Mouse (Mus musculus): ENCODE measurements around the gene Fam161a. TPM values are rescaled to one million over a fixed set of nuclear protein-coding genes. Genes with fewer than 3 reads are reported as not detected.

Fam161a gene
- polyA plus RNA-seq (2012; rRNA removed), result 1.7 TPM in 2 replicates

DNA sequence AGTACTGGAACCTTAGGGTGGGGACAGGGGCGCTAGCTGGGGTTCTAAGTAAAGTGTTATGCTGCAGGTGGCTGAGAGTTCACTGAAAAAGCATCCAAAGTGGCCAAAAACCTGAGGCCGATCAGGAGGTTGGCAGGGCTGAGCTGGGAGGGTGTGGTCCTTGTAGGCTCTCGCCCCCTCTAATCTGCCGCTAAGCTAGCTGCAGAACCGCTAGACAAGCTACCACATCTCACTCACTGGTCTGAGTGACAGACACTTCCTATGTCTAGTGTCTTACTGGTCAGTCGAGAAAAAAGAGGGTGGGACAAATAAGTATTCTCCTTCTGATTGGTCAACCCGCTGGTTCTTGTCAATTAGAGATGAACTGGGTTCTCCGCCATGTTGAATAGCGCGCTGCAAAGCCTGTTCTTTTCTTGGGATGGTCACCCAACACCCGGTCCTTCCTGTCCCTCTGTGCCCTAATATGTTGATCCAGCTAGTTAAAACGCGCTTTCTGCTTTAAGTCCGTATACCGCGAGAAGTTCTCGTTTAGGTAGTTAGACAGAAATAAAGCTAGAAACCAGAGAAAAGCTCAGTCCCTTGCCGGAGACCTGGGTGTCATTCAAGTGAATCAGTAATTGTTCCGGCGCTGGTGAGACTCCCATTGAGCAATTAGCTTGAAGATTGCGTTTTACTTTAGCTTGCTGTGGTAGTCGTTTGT is at the start of gene Fam161a:
Gene Fam161a, plus strand, starts transcription at position 51 of the 700 bp plus-strand sequence.

DNA sequence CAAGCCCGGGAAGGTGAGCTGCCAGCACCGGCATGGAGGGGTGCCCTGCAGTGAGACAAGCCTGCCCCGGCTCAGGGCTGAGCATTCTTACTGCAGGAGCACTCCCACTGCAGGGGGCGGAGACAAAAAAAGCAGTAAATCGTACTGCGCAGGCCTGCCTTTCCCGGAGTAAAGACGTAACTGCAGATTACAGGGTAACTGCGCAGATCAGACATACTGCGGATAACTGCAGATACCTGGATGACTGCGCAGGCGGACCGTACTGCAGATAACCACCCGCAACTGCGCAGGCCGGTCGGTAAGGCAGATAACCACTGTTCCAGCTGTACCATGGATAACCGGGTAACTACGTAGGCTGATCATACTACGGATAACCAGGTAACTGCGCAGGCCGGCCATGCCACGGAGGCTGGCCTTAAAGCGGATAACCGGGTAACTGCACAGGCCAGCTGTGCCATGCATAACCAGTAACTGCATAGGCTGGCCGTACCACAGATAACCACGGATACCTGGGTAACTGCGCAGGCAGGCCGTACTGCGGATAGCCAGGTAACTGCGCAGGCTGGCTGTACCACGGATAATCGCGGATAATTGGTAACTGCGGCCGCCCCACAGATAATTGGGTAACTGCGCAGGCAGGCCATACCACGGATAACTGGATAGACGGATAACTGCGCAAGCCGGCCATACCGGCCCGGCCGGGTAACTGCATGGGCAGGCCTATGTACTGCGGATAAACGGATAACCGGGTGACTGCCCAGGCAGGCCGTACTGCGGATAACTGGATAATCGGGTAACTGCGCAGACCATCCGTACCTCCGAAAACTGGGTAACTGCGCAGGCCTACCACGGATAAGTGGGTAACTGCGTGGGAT is 35.3 kb upstream of the Fam161a start, which contains the start of gene Zrsr1:
Gene Zrsr1, plus strand, starts transcription at position 171 of the 875 bp plus-strand sequence.

DNA sequence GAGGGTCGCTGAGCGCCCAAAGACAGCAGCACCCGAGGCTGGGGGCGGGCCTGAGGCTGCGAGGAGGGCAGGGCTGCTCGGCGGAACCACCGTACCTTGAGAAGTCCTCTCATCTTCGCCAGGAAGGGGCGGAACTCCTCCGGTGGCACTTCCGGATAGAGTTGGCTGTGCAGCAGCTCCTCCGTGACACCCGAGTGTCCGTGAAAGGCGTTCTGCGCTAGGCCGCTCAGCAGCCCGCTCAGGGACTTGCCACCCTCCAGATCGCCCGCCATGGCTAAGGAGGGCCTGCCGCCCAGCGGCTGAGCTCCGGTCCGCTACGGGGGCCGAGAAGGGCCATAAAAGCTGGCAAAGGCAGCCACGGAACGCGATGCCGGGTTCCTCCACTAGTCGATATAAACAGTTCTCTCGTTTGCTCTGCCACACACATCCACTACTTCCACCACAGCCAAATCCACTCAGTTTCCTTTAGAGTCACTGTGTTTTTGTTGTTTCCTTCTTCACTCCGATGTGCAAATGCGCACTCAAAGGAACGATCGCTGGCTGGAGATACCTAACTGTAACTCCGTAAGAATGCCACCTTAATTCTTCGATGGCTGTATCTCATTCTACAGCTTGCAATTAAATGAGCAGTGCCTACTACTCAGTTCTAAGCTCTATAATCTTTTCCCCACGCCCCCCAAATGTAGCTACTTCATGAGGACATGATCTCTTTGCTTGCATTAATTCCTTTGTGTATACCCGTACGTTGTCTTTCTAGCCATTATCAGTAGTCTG is 25.2 kb upstream of the Fam161a start, which contains the start of the genes Gm28048 and Commd1:
Gene Gm28048, minus strand, starts transcription at position 107 of the 774 bp plus-strand sequence.
Gene Commd1, minus strand, starts transcription at position 399 of the 774 bp plus-strand sequence.

DNA sequence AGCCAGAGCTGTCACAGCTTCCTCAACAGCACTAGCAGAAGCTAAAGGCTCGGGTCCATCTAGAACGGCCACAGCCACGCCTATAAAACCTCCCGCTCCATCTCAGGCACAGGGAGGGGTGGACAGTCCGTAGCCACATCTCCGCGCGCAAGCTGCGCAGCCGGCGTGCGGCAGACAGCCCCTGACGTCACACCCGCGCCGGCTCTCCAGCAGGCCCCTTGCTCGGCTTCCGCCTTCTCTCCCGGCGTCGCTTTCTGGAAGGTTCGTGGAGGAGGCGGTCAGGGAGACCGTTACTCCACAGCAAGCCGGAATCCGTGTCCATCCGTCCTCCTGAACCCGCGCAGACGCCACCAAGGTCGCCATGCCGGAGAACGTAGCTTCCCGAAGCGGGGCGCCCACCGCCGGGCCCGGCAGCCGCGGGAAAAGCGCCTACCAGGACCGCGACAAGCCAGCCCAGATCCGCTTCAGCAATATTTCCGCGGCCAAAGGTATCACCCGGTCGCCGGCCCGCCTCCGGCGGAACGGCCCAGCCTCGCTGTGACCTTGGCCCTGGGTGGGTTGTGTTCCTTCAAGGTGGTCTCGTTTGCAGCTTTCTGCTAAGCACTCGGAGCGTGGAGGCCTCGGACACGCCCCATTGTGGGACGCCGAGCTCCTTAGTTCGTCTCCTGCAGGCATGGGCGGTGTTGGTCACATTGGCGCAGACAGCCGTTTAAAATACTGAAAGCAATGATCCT is 16.8 kb upstream of the Fam161a start, which contains the start of gene Cct4:
Gene Cct4, plus strand, starts transcription at position 127 of the 734 bp plus-strand sequence.

Other genes with a start within 250 kb of the Fam161a start
- 12.2 and 17.7 TPM in 2 replicates for gene B3gnt2, start 146.6 kb upstream of the Fam161a start, polyA plus RNA-seq (2012; rRNA removed)
- gene Zrsr1, start 35.5 kb upstream of the Fam161a start, polyA plus RNA-seq (2012; rRNA removed), result 11.8 and 12.6 TPM in 2 replicates
- not detected in 2 replicates for gene Gm28048, start 25.4 kb upstream of the Fam161a start, polyA plus RNA-seq (2012; rRNA removed)
- gene Commd1, start 25.1 kb upstream of the Fam161a start, polyA plus RNA-seq (2012; rRNA removed), result 5.9 and 7.2 TPM in 2 replicates
- gene Cct4, start 17.0 kb upstream of the Fam161a start, polyA plus RNA-seq (2012; rRNA removed), result 165 and 396 TPM in 2 replicates
- gene Xpo1, start 248.5 kb downstream of the Fam161a start, polyA plus RNA-seq (2012; rRNA removed), result 5.9 and 6.9 TPM in 2 replicates

Data from ovary, adult 2 months (tissue).